Mouse (Mus musculus) stomach, postnatal 0 days (tissue): ENCODE data around the gene C1rb. TPM values are rescaled to one million over a fixed set of nuclear protein-coding genes. Genes with fewer than 3 reads are reported as not detected.

ENCODE experiments used
- ATAC-seq: fragments of 200-750 bp; cut with Nextera tagmentation; 2 replicates; pipeline ENCODE4 v1.8.0; 2017; ENCODE audit not compliant: low FRiP score, low TSS enrichment
- DNase-seq: peaks from one replicate; pipeline ENCODE4 v3.0.0-alpha.2; 2016; ENCODE audit warnings: low spot score
- H3K27ac ChIP-seq: fragments of 300-500 bp; sonication (generic); replicated peaks from 2 replicates; pipeline ENCODE4 v1.5.1; 2014; ENCODE audit warnings: mild to moderate bottlenecking, control low read depth
- H3K27me3 ChIP-seq: fragments of 300-500 bp; sonication (generic); 2 replicates; pipeline ENCODE4 v1.6.1; 2014; ENCODE audit warnings: low read length; ENCODE audit not compliant: control insufficient read depth, insufficient read depth
- H3K36me3 ChIP-seq: fragments of 300-500 bp; sonication (generic); 2 replicates; pipeline ENCODE4 v1.6.1; 2014; ENCODE audit warnings: low read length, mixed read lengths; ENCODE audit not compliant: control insufficient read depth, insufficient read depth
- H3K4me1 ChIP-seq: fragments of 300-500 bp; sonication (generic); replicated peaks from 2 replicates; pipeline ENCODE4 v1.6.1; 2014; ENCODE audit warnings: antibody characterized with exemption; ENCODE audit not compliant: control insufficient read depth, insufficient read depth
- H3K4me2 ChIP-seq: fragments of 300-500 bp; sonication (generic); replicated peaks from 2 replicates; pipeline ENCODE4 v1.6.1; 2014; ENCODE audit warnings: low read depth, mild to moderate bottlenecking, control low read depth, moderate library complexity
- H3K4me3 ChIP-seq: fragments of 300-500 bp; sonication (generic); 2 replicates; pipeline ENCODE4 v1.5.1; 2014; ENCODE audit warnings: low read depth, low read length, control low read depth
- H3K9ac ChIP-seq: fragments of 300-500 bp; sonication (generic); 2 replicates; pipeline ENCODE4 v1.6.1; 2014; ENCODE audit warnings: mild to moderate bottlenecking, low read length, control low read depth, mixed read lengths
- H3K9me3 ChIP-seq: fragments of 300-500 bp; sonication (generic); 2 replicates; pipeline ENCODE4 v1.6.1; 2016; ENCODE audit warnings: low read length; ENCODE audit not compliant: control insufficient read depth
- CTCF ChIP-seq: IDR thresholded peaks from 2 replicates; pipeline ENCODE4 v1.5.1; 2016; ENCODE audit warnings: antibody characterized with exemption, low read depth, mild to moderate bottlenecking, moderate library complexity
- EP300 ChIP-seq: optimal IDR thresholded peaks from 2 replicates; pipeline ENCODE3; 2016; ENCODE audit warnings: antibody characterized with exemption
- WGBS: fragments of 180-500 bp; shearing (Covaris S2); extraction: QIAGEN DNeasy Blood & Tissue Kit; methylation state at CpG from one replicate; pipeline ENCODE4 v1.1.7; 2014; 5-methylcytosine and 5-hydroxymethylcytosine counted together
- polyA plus RNA-seq: library from polyadenylated mRNA; unstranded; fragments of >200 nt; fragmentation: Nextera tagmentation; extraction: Ambion mirVana; gene quantifications from 2 replicates; pipeline ENCODE4 v1.2.1, GENCODE M21; 2015

Gene C1rb
- polyA plus RNA-seq, 1 experiment from 2014 or later = not detected

GRCm38 (mm10) chr6:124630763-124631162, 60.7 kb downstream of the C1rb start:
- Histone ChIP-seq H3K4me2 (no peak overlapping the region), H3K9ac (no peak overlapping the region), H3K4me3 (no peak overlapping the region), H3K36me3 (no peaks in the 10 kb centered on the region), H3K4me1 (no peaks in the 10 kb centered on the region), H3K9me3 (no peaks in the 10 kb centered on the region), H3K27ac (no peak overlapping the region), H3K27me3 (no peaks in the 10 kb centered on the region)
- ATAC-seq = no peak
- TF ChIP-seq CTCF = no peak
- no peak for TF ChIP-seq EP300
- WGBS = 84% methylated on average over 4 of the region's 4 CpGs
- DNase-seq = no peak

Other genes with a start within 250 kb of the C1rb start
- 18.6 and 19.9 TPM in 2 replicates for gene Pex5, start 155.2 kb upstream of the C1rb start, polyA plus RNA-seq
- 1.2 and 1.5 TPM in 2 replicates for gene Clstn3, start 105.5 kb upstream of the C1rb start, polyA plus RNA-seq
- 1.4 and 1.6 TPM in 2 replicates for gene C1rl, start 77.2 kb upstream of the C1rb start, polyA plus RNA-seq
- gene C1ra, start 57.9 kb upstream of the C1rb start, polyA plus RNA-seq = 15.0 and 15.1 TPM in 2 replicates
- gene C1s1, start 27.9 kb upstream of the C1rb start, polyA plus RNA-seq = 16.9 and 18.0 TPM in 2 replicates
- 0.05 TPM in 1 of 2 replicates, not detected in the other for gene C1s2, start 65.8 kb downstream of the C1rb start, polyA plus RNA-seq
- 78.8 and 79.6 TPM in 2 replicates for gene Lpcat3, start 92.7 kb downstream of the C1rb start, polyA plus RNA-seq
- gene Emg1, start 141.9 kb downstream of the C1rb start, polyA plus RNA-seq = 93.9 and 94.8 TPM in 2 replicates
- 230 and 237 TPM in 2 replicates for gene Phb2, start 142.0 kb downstream of the C1rb start, polyA plus RNA-seq
- gene Ptpn6, start 168.4 kb downstream of the C1rb start, polyA plus RNA-seq = 13.1 and 15.8 TPM in 2 replicates
- gene Grcc10, start 171.1 kb downstream of the C1rb start, polyA plus RNA-seq = 292 and 310 TPM in 2 replicates
- not detected in 2 replicates for gene Gm45234, start 185.7 kb downstream of the C1rb start, polyA plus RNA-seq
- gene Atn1, start 186.2 kb downstream of the C1rb start, polyA plus RNA-seq = 6.6 and 6.9 TPM in 2 replicates
- gene Eno2, start 199.4 kb downstream of the C1rb start, polyA plus RNA-seq = 4.3 and 5.1 TPM in 2 replicates
- gene Lrrc23, start 209.4 kb downstream of the C1rb start, polyA plus RNA-seq = 0.19 and 0.28 TPM in 2 replicates
- 18.8 and 18.9 TPM in 2 replicates for gene Spsb2, start 238.4 kb downstream of the C1rb start, polyA plus RNA-seq
- 463 and 465 TPM in 2 replicates for gene Tpi1, start 244.0 kb downstream of the C1rb start, polyA plus RNA-seq